Mouse (Mus musculus) MEL (cell line): ENCODE results near the gene Sult2a7. TPM values are rescaled to one million over a fixed set of nuclear protein-coding genes. Genes with fewer than 3 reads are reported as not detected.

Source experiments
- polyA plus RNA-seq, 2 experiments: library from polyadenylated mRNA; stranded (reverse) in 1 of 2; unstranded in 1 of 2; fragments of >175 nt in 1 of 2; fragments of >200 nt in 1 of 2; gene quantifications; 2 replicates each; pipeline versions ENCODE4 v1.2.1 to v1.2.4; 2012; ENCODE audit warnings: low replicate concordance in 2 of 2, low read depth in 1 of 2; ENCODE audit not compliant: insufficient read length in 2 of 2, insufficient read depth in 1 of 2, missing spikeins in 1 of 2
- total RNA-seq: library from RNA; depleted of rRNA; stranded (reverse); fragments of 300-350 nt; gene quantifications from 2 replicates; pipeline ENCODE4 v1.2.3, GENCODE M21; 2012; rRNA removed

Sult2a7 gene
- total and polyA plus RNA-seq, 3 experiments: not detected

Other genes starting within 250 kb of the Sult2a7 start
- not detected in 2 replicates for gene Sult2a6, start 239.4 kb downstream of the Sult2a7 start, total RNA-seq
- not detected for gene Sult2a6, start 239.4 kb downstream of the Sult2a7 start, polyA plus RNA-seq
- gene Obox8, start 160.7 kb downstream of the Sult2a7 start, total RNA-seq: not detected in 2 replicates
- not detected for gene Obox8, start 160.7 kb downstream of the Sult2a7 start, polyA plus RNA-seq
- gene Sult2a8, start 47.5 kb downstream of the Sult2a7 start, total RNA-seq: not detected in 2 replicates
- not detected for gene Sult2a8, start 47.5 kb downstream of the Sult2a7 start, polyA plus RNA-seq
- gene Vmn1r90, start 69.3 kb upstream of the Sult2a7 start, total RNA-seq: not detected in 2 replicates
- not detected for gene Vmn1r90, start 69.3 kb upstream of the Sult2a7 start, polyA plus RNA-seq
- gene Obox7, start 165.3 kb upstream of the Sult2a7 start, total RNA-seq: not detected in 2 replicates
- not detected for gene Obox7, start 165.3 kb upstream of the Sult2a7 start, polyA plus RNA-seq